Mouse (Mus musculus) E14TG2a.4 (cell line): ENCODE results near the gene Snapc2.

Experiments
- CTCF ChIP-seq: conservative IDR thresholded peaks from 2 replicates; pipeline ENCODE4 v1.5.1; 2014; ENCODE audit warnings: low read length
- NANOG ChIP-seq: IDR thresholded peaks from 2 replicates; pipeline ENCODE4 v1.6.1; 2014; ENCODE audit warnings: borderline replicate concordance, low read length, mixed read lengths
- POU5F1 ChIP-seq: IDR thresholded peaks from 2 replicates; pipeline ENCODE4 v1.6.1; 2014; ENCODE audit warnings: low read length, borderline replicate concordance

GRCm38 (mm10) chr8:4229784-4230183 is 23.1 kb upstream of the Snapc2 start:
- TF ChIP-seq CTCF (no peak), POU5F1 (no peak), NANOG (no peak)
